Mouse (Mus musculus): Measurements from ENCODE around the gene Dolk.

- TF ChIP-seq GATA1 (IDR thresholded peaks at IDR 0.05; ENCODE audit: low read length): no peak
- TF ChIP-seq TAL1 (IDR thresholded peaks at IDR 0.05; ENCODE audit: low read length): no peak
Observed at GRCm38 (mm10) chr2:30316136-30316535, 30.0 kb upstream of the Dolk start.

All from erythroblast, embryonic 14.5 days (primary cell).